Mouse (Mus musculus) right cerebral cortex, adult 18-20 months (tissue): ENCODE results near the gene Tmem208.
A peak's percentile ranks its signal among the peaks of the same experiment; 100 is the strongest.
"Not testable (repeated sequence)": the region's sequence is repeated elsewhere in the genome, so short reads cannot be mapped to it uniquely, and the experiment has no call there.

Experiments
- DNase-seq: peaks from one replicate; pipeline ENCODE4 v3.0.0; 2022; ENCODE audit warnings: mixed read lengths

Tmem208 gene

DNA sequence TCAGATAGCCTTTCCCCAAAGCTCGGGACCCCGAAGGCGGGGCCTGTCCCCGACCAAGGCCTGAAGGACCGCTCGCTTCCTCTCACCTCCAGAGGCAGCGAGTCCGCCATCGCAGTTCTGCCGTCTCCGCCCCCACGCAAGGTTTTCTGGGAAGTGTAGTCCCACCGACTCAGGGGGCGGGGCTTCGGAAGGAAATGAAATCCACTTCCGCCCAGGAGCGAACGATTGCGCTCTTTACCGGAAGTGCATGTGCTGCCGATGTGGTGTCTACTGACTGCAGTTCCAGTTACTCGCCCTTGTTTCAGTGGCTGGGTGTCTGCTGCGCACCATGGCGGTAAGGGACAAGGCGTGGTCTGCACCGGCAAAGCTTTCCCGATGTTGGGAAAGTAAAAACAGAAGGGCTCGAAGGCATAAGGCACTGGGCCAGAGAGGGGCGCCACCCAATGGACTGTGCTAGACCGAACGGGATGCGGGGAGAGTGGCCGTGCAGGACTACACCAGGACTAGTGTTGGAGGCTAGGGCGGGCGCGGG is at the start of gene Tmem208, which contains the start of gene Lrrc29:
Gene Tmem208, plus strand, starts transcription at position 214 of the 532 bp plus-strand sequence.
Gene Lrrc29, minus strand, starts transcription at position 138 of the 532 bp plus-strand sequence.
- peak; percentile 98 for DNase-seq

DNA sequence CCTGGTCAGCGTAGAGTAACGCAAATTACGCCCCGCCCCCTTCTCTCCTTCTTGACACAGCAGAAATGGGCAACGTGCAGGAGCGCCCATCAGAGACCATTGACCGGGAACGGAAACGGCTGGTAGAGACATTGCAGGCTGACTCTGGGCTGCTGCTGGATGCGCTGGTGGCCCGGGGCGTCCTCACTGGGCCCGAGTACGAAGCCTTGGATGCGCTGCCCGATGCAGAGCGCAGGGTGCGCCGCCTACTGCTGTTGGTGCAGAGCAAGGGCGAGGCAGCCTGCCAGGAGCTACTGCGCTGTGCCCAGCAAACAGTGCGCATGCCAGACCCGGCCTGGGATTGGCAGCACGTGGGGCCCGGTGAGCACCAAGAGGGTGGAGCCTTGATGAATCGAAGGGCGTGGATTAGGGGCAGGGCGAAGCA is 47.2 kb upstream of the Tmem208 start:
- peak; percentile 91 for DNase-seq

DNA sequence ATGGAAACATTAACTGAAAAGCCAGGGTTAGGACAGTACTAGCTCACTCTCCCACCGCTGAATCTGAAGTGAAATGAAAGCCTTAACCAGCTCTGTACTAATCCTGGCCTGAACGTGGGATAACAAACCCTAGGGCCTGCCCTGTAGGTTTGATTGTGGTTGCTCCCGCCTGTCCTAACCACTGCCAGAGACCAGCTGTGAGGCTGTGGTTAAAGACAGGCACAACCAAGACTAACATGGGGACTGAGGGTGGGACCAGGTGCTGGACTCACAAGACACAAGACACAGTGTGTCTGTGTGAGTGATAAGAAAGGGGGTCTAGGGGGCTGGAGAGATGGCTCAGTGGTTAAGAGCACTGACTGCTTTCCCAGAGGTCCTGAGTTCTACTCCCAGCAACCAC is 45.6 kb upstream of the Tmem208 start:
- DNase-seq, result no peak

DNA sequence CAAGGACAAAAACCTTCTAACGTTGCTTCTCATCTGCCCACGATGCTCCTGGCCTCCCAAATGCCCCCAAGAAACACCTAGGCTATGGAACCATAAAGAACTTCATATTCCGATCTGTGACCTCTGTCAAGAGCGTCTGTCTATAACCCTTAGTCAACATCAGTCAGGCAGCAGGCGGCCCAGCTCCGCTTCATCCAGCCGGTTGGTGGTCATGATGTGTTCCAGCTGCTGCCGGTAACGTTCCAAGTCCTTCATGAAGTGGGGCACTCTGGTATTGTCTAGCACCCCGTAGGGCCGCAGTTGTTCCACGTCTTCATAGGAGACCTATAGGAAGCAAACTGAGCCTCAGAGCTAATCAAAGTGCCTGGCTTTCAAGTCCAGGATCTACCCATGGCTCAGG is 44.3 kb upstream of the Tmem208 start:
- DNase-seq, result no peak

DNA sequence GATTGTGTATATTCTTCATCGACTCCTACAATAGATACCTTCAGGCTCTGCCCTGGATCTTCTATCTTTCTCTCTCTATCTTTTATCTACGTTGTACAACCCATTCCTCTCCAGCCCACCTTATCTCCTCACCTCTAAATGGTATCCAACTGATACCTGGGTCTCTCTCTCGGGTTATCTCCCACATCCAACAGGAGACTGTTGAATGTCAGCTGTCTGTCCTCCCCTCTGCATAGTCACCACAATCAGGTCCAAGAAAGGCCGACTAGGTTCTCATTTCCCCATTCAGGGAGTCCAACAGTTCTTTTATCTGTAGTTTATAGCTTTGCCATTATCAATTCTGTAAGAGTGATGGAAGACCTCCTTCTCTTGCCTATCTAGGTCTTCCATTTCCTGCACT is 43.9 kb upstream of the Tmem208 start:
- DNase-seq, result no peak

DNA sequence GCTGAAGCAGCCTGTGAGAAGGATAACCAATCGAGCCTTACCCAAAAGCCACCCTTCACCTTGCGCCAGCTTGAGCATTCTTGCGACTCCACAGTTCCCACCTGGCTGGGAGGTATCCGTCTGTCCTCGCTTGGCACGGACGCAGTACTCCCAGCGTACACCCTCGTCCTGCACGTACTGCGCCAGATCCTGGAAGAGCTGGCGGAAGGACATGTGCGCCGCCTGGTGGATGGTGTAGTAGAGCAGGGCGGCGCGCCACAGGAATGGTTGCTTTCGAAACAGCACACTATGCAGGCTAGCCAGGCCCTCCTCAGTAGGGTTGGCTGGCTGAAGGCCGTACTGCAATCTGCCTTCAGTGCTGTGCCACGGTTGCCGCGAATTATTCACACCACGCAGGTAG is 43.1 kb upstream of the Tmem208 start:
- no peak for DNase-seq

DNA sequence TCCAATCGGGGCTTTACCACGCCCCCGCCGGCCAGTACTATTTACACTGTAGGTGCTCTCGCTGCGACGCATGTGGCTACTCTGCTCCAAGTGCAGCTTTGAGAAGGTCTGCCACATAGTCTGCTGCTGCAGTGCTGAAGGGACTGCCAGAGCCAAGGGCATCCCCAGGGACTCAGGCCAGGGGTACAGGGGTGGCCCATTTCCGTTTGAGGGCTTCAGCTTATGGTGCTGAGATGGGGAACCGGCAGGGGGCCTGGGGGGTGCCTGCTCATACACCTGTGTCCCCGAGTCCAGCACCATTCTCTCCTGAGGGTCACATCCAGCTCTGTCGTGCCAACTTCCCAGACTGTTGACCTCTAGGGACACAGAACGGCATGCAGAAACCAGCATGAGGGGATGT is 40.6 kb upstream of the Tmem208 start:
- no peak for DNase-seq

DNA sequence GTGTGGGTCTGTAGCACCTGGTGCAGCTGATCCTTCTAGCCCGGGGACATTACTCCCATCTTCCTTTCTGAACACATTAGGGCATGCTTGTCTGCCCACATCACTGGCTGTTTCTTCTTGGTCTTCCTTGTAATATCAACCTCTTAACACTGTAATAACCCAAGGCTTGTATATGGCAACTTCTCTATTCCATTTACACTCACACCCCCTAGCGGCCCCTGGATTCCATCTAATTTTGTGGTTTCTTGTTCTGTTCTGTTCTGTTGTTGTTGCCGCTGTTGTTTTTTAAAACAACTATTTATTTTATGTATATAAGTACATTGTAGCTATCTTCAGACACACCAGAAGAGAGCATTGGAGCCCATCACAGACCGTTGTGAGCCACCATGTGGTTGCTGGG is 39.2 kb upstream of the Tmem208 start:
- DNase-seq, result no peak

DNA sequence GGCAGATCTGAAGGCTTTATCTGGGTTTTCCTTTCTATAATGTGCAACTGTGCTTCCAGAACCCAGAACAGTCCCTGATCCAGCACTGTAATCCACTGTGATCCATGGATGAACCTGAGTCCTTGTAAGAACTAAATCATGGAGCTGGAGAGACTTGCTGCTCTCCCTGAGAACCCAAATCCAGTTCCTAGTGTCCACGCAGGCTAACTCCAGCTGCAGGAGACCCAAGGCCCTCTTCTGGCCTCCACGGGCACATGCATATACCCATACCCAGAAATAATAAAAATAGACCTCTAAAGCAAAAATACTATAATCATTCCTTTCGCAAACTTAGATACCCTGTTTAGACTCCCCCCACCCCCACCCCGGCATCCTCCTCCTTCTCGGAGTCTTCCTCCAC is 37.9 kb upstream of the Tmem208 start:
- no peak for DNase-seq

DNA sequence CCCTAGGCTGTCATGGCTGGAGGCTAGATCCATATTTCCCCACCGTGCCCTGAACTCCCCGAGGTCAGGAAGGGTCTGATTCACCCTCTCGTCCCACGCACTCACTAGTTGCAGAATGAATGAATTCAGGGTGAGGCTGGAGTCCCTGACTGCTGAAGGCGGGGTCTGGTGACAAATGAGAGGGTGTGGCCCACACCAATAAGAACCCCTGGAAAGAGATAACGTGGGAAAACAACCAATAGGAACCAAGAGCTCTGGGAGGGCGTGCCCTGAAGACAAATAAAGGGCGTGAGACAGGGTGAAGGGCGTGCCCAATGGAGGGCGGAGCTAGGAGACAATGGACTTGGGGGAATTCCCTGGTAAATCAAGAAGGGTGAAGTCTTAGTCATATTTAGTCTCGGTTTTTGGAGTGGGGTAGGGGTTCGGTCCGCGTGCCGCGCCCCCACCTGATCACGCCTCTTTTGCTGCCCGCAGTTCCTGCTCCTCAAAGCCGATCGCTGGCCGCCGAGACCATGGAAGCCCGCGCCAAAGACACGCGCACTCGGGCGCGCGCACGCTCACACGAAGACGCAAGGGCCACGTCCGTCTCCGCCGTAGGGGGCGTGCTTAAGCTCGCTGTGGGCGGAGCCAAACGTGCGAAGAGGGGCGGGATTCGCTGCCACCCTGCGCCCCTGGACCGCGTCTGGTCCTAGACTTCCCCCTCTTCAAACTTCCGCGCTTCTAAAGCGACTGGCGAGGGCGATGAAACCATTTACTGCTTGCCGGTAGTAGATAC is 37.0 kb upstream of the Tmem208 start:
- DNase-seq, result peak; percentile 95

DNA sequence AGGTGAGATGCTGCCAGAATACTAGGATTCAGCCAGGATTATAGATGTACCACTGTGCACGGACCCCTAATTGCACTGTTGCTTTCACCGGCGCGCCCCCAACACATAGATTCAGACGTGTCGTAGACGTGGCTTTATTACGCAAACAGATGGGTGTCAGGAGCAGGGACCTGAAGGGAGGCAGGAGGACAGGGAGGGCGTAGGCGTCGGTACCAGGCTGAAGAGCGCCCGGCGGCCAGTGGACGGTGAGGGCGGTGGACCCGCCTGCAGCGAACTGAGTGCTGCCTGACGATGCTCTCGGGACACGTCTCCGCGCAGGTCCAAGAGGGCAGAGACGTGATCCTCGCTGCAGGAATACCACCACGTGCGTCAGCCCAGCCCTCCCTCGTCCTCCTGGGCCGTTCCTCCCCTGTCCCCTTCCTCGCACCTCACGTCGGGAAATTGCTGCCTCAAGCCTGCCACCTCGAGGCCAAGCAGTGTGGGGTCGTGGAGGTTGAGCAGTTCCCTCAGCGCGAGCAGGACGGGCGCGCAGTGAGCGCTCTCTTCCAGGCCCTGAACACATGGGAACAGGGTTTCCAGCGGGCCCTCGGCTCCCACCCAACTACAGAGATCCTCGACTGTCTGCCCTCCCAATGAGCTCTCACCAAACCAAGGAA is 36.2 kb upstream of the Tmem208 start, which contains the start of gene 4931428F04Rik:
Gene 4931428F04Rik, minus strand, starts transcription at position 60 of the 656 bp plus-strand sequence.
- peak; percentile 60 for DNase-seq

DNA sequence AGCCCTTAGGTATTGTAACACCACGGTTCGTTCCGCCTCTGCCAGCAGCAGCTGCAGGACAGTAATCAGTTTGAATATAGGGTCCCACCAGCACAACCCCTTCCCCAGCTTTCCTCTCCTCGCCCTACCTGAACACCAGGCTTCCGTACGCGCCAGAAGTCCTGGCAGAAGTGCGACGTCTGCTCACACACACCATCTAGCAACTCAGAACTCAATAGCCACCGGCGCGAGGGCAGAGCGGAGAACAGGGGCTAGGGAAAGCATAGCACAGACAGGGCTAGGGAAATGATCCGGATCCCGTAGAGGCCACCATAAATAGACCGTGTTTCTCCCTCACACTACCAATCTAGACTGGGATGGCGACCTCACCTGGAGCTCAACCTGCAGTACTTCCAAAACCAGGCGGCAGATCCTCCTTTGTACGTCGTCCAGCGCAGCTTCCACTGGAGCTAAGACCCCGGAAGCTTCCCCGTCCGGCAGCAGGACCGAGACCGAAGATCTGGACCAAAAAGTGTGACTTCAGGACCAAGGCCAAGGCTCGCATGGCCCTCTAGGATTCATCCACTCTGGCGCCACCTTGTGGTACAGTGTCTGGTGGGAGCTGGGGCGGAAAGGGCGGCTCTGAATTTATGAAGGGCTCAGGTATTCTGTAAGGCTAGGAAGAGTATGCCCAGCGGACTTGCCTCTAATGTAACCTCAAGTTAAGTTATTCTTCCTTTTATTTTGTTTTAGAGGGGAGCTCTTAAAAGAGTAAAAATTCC is 35.4 kb upstream of the Tmem208 start:
- peak; percentile 77 for DNase-seq

DNA sequence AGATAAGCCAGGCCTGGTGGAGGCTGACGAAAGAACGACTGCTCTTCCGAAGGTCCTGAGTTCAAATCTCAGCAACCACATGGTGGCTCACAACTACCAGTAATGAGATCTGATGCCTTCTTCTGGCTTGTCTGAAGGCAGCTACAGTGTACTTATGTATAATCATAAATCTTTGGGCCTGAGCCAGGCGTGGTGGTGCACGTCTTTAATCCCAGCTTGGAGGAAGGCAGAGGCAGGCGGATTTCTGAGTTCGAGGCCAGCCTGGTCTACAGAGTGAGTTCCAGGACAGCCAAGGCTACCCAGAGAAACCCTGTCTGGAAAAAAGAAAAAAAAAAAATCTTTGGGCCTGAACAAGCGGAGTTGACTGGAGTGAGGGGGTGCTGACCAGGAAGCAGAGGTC is 34.8 kb upstream of the Tmem208 start:
- DNase-seq, result not testable (repeated sequence)

DNA sequence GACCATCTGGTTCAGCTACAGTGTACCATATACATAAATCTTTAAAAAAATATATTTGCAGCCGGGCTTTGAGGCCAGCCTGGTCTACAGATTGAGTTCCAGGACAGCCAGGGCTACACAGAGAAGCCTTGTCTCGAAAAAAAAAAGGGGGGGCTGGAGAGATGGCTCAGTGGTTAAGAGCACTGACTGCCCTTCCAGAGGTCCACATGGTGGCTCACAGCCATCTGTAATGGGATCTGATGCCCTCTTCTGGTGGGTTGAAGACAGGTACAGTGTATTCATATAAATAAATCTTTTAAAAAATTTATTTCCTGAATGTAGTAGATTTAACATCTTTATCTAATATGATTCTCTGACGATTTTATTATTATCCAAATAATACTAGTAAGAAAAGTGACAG is 34.4 kb upstream of the Tmem208 start:
- not testable (repeated sequence) for DNase-seq

DNA sequence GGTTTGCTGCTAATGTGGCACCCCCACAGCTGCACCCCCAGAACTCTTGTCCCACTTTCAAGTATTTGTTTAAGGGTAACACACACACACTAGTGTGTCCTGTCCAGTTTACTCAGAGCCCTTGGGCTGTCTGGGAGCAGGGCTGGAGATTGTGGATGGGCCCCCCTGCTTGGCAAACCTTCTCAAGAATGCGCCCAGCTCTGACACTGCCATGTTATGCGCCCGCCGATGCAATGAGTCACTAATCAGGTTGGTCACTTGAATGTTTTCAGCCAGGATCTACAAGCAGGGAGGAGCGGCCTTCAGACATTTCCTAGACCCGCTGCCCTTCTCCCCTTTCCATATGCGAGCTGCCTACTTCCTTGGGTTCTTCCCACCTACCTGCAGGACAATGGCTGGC is 33.7 kb upstream of the Tmem208 start:
- no peak for DNase-seq

DNA sequence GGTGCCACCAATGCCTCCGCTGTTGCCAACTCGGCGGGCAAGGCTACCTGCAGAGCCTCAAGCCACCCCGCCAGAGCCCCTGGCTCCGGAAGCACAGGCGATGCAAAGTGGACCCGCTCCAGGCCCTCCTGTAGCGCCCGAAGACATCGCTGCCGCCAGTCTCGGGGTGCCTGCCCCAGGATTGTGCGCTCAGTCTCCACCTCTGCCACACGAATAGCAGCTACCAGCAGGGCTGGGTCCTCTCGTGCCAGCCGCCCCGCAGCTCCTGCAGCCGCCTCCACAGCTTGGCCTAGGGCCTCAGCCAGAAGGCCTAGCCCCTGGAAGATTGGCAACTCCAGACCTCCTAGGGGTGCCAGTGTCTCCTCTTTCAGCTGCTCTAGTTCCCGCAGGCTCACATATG is 32.7 kb upstream of the Tmem208 start:
- no peak for DNase-seq

DNA sequence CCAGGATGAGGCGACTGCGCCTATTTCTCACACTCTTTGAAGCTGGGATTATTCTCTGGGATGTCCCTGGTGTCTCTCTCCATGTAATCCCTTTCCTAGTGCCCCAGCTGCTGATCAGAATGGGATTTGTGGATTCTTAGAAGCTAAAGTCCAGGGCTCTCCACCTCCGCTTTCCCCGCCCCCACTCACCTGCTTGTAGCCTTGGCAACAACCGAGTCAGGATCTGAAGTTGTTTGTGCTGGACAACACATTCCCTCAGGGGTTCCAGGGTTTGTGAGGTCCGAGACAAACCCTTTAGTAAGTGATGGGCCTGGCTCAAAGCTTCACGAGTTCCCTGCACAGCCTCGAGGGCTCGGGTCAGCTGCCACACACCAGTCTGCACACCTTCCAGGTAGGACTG is 31.4 kb upstream of the Tmem208 start:
- DNase-seq, result no peak

DNA sequence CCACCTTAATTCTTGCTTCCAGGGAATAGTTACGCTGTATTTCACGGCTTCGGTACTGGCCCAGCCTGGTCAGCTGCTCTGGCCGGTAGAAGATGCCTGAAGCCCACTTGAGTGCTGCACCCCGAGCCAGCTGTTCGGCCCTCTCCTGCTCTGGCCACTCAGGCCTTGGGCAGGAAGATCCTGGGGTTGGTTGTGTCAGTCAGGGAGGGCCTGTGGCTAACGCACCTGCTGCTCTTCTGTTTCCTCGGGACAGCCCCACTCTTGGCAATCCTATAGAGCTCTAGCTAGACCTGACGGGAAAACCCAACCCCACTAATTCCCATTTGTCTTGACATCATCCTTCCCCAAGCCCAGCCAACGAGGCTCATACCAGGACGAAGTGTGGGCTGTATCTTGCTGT is 30.9 kb upstream of the Tmem208 start:
- DNase-seq, result no peak

DNA sequence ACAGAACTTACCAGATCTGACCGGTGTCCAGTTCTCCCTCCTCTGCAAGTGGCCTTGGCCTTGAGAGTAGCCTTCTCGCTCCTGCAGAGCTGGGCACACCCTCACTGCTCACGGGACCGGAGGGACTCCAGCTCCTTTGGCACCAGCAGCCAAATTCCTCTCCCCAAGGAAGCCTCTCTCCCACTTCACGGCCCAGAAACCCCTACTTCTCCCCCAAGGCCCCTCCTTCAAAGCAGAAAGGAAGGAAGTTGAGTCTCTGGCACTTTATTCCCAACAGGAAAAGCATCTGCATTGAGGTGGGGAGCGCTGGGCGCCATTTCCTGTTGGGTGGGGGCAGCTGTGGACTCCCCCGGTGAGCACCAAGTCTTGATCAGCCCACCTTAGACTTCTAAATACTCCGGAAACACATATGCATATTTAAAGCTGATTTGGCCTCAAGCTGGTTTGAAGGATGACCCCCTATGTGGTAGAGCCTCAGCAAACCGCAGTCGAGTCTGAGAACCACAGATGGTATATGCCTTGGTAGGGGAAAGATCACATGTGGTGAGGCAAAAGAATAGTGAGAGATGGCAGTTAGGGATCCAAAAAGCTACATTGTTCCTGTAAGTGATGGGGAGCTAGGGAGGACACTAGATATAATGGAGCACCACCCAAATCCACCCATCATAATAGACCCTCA is 30.1 kb upstream of the Tmem208 start, which contains the start of gene Exoc3l:
Gene Exoc3l, minus strand, starts transcription at position 207 of the 679 bp plus-strand sequence.
- no peak for DNase-seq

DNA sequence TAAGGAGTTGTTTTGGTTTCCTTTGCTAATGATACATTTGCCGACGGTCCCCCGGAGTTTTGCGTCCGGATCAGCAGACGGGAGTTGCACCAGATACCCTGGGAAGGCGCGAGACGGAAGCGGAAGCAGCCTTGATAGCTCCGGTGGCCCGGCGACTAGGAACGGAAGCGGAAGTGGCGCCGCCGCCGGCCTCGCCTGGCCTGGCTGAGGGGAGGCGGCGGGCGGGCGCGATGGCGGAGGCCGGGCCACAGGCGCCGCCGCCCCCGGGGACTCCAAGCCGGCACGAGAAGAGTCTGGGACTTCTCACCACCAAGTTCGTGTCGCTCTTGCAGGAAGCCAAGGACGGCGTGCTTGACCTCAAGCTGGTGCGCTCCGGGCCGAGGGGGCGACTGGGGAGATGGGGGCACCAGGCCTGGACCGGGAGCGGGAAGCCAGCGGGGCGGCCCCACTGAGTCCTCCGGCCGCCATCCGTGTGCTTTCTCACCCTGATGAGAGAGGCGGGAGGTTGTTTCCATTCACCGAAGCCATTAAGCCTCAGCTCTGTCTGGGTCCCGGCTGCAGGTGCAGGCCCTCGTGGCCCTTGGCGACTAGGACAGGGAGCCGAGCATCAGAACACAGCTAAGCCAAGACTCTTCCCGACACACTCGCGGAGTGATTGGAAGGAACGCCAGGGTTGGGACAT is 28.5 kb upstream of the Tmem208 start, which contains the start of gene E2f4:
Gene E2f4, plus strand, starts transcription at position 153 of the 682 bp plus-strand sequence.
- peak; percentile 96 for DNase-seq

DNA sequence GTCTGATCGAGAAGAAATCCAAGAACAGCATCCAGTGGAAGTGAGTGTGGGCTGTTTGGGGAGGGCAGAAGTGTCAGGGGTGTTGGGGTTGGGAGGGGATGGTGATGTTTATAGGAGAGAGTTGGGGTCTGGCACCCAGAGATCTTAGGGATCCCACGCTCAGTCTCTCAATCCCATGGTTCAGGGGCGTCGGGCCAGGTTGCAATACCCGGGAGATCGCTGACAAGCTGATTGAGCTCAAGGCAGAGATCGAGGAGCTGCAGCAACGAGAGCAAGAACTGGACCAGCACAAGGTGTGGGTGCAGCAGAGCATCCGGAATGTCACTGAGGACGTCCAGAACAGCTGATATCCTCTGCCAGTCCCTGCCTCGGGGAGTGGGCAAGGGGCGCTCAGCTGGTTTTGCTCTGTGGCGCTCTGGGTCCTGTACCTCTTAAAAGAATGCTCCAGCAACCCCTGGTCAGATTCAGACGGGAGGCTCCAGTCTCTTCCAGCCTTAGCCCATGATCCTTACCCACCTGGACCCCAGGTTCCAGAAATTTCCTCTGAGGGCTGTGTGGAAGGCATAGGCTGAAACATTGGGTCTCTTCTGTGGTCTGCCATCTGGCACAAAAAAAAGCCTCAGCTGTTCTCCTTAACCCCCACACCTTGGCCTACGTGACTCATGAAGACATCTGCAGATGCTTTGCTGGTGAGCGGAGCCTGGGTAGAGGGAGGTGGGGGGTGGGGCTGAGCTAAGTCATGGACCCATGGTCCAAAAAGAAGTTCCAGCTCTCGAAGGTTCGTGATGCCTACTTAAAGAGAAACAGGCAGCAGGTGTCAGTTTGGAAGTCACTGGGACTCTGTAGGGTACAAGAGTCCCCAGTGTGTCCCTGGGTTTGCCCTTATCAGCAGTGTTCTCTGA is 27.6 kb upstream of the Tmem208 start:
- DNase-seq, result no peak
